Mouse (Mus musculus) G1E-ER4 (cell line): Measurements from ENCODE around the gene Nit2. TPM values are rescaled to one million over a fixed set of nuclear protein-coding genes. Genes with fewer than 3 reads are reported as not detected.

Experiments used
- GATA1 ChIP-seq: IDR thresholded peaks from one replicate; pipeline ENCODE4 v1.8.0; 2012; ENCODE audit warnings: low read length, inconsistent platforms
- polyA plus RNA-seq: library from polyadenylated mRNA; stranded (reverse); fragments of >175 nt; gene quantifications from 2 replicates; pipeline ENCODE4 v1.2.3, GENCODE M21; 2012

The Nit2 gene
- polyA plus RNA-seq, 1 experiment = 2.0 TPM

GRCm38 (mm10) chr16:57167514-57167912 is 372 bp upstream of the Nit2 start:
- TF ChIP-seq GATA1 = no peak

GRCm38 (mm10) chr16:57166086-57166485 is 1.1 kb downstream of the Nit2 start:
- no peak for TF ChIP-seq GATA1

GRCm38 (mm10) chr16:57165157-57165556 is 2.0 kb downstream of the Nit2 start:
- no peak for TF ChIP-seq GATA1

GRCm38 (mm10) chr16:57163694-57164093 is 3.4 kb downstream of the Nit2 start:
- TF ChIP-seq GATA1 = no peak

- no peak for TF ChIP-seq GATA1
Measured at GRCm38 (mm10) chr16:57162841-57163240, 4.3 kb downstream of the Nit2 start.

GRCm38 (mm10) chr16:57159835-57160234 is 7.3 kb downstream of the Nit2 start:
- no peak for TF ChIP-seq GATA1

GRCm38 (mm10) chr16:57157728-57158127 is 9.4 kb downstream of the Nit2 start:
- no peak for TF ChIP-seq GATA1

GRCm38 (mm10) chr16:57157076-57157475 is 10.1 kb downstream of the Nit2 start:
- TF ChIP-seq GATA1 = no peak

- TF ChIP-seq GATA1 = no peak
Measured at GRCm38 (mm10) chr16:57155899-57156298, 11.2 kb downstream of the Nit2 start.

GRCm38 (mm10) chr16:57151437-57151836 is 15.7 kb downstream of the Nit2 start:
- no peak for TF ChIP-seq GATA1

GRCm38 (mm10) chr16:57144741-57145140 is 22.4 kb downstream of the Nit2 start:
- TF ChIP-seq GATA1 = no peak

GRCm38 (mm10) chr16:57133611-57134010 is 33.5 kb downstream of the Nit2 start:
- TF ChIP-seq GATA1 = no peak

GRCm38 (mm10) chr16:57132326-57132725 is 34.8 kb downstream of the Nit2 start:
- no peak for TF ChIP-seq GATA1

GRCm38 (mm10) chr16:57131544-57131943 is 35.6 kb downstream of the Nit2 start:
- TF ChIP-seq GATA1 = no peak

- no peak for TF ChIP-seq GATA1
Measured at GRCm38 (mm10) chr16:57130752-57131400, 36.3 kb downstream of the Nit2 start.

GRCm38 (mm10) chr16:57127825-57128224 is 39.3 kb downstream of the Nit2 start:
- no peak for TF ChIP-seq GATA1

- TF ChIP-seq GATA1 = no peak
Measured at GRCm38 (mm10) chr16:57126268-57126667, 40.9 kb downstream of the Nit2 start.
